Mouse (Mus musculus) ES-CJ7 (cell line): ENCODE measurements at regions not wholly inside any gene's neighbourhood (a gene's known extent, or its start where the extent isn't known, plus 50 kb on each side); places are given as distances from the start of the nearest gene placed in this dataset.

Experiments used
- DNase-seq: peaks from one replicate; pipeline ENCODE4 v3.0.0; 2011; ENCODE audit warnings: low read depth, low spot score

DNA sequence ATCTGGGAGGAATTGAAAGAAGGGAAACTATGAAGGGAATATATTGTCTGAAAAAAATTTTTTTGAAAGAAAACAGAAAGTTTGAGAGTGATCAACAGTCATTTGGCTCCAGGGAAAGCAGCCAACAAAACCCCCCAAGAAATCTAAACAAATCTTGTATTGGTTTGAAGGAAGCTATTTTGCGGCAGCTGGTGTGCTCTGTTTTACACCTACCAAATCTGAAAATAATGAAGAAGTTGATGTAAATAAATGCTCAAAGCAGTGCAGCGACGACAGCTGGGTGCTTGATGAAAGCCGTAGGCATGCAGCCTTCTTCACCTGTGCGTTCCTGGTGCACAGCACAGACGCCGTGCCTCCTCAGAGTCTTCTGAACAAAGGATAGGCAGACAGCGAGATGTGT is 488.2 kb downstream of the Tmem132b start:
- DNase-seq: no peak

GRCm38 (mm10) chr5:126023906-126024305 is 492.3 kb downstream of the Tmem132b start:
- no peak for DNase-seq

GRCm38 (mm10) chr5:126034846-126035245 is 503.3 kb downstream of the Tmem132b start:
- no peak for DNase-seq

- DNase-seq: no peak
Measured at GRCm38 (mm10) chr5:126036686-126037085, 505.1 kb downstream of the Tmem132b start.

DNA sequence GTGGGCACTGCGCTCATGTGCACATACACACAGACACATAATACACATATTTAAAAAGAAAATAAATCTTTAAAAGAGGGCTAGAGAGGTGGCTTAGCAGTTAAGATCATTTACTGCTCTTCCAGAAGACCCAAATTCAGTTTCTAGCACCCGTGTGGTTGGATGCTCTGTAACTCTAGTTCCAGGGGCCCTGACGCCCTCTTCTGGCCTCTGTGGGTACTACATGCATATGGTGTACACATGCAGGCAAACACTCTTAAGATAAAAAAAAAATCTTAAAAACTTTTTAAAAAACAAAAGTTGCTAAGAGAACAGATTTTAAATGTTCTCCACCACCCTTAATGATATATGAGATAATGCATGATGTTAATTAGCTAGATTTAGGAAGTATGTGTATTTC is 514.2 kb downstream of the Tmem132b start:
- DNase-seq: peak; percentile 60

DNA sequence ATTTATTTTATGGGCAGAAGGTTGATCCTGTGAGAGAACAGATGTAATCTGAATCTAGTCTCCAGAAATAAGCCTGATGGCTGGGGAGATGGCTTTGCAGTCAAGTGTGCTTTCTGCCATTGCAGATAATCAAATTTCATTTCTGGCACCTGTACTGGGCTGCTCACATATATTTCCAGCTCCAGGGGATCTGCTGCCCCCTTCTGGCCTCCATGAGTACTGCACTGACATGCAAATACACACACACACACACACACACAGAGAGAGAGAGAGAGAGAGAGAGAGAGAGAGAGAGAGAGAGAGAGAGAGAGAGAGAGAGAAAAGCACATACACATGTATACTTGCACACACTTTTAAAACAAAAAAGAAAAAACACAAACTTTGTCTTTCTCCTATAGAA is 532.1 kb downstream of the Tmem132b start:
- DNase-seq: no peak

- DNase-seq: peak; percentile 98
Measured at GRCm38 (mm10) chr5:126079281-126079838, 547.8 kb downstream of the Tmem132b start.

DNA sequence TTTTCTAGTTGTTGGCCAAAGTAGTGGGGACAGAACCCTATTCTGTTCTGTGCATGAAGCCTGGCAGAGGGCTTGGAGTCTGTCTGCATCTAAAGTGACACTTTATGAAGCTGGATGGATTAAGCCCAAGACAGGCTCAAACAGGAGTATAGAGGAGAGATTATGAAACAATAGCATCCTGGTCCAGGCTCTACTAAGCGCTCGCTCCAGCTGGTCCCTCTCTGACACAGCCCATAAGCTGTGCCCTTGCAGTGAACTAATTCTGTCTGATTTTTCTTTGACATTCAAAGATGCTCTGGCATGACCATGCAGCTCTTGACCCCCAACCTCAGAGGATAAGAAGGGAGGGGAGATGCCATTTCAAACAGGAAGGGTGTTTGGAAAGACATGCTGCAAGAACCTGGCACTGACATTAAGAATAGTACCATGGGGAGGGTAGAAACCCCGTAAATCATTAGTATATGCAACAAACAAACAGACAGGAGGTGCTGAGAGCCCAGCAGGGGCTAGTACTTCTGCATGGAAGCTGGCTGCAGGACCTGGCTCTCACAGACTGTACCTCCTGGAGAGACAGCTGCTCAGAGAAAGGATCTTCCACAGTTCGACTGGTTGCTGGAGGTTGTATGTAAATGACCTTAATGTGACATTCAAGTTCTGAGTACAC is 556.8 kb downstream of the Tmem132b start:
- DNase-seq: no peak

DNA sequence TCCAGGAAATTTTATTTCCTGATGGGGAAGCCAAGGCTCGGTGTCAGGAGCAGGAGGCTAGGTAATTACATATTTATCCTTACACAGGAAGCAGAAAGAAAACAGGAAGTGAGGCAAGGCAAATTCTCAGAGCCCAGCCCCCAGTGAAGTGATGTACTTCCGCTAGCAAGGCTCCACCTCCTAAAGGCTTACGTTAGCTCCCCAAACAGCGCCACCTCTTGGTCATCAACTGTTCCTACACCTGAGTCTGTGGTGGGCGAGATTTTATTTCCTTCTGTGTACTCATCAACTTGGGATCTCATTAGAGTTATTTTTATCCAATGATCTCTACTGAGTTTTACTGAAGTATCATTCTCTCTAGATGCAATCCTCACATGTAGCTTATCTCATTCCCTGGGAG is 561.6 kb downstream of the Tmem132b start:
- peak; percentile 69 for DNase-seq

- peak; percentile 28 for DNase-seq
Measured at GRCm38 (mm10) chr5:126096616-126097261, 565.2 kb downstream of the Tmem132b start.

DNA sequence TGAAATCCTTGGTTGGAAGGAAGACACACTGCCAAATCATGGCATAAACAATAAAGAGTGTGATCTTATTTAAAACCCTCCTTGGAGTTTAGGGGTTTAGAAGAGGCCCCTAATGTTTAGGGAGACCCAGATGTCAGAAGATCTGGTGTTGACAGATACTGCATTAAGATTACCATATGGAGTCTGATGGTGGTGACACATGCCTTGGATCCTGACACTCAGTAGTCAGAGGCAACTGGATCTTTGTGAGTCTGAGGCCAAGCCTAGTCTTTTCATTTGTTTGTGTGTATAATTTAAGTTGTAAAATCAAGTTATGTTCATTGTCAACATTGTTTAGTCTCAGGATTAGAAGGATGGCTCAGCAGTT is 565.7 kb downstream of the Tmem132b start:
- no peak for DNase-seq

- peak; percentile 58 for DNase-seq
Measured at GRCm38 (mm10) chr5:126098433-126098832, 566.9 kb downstream of the Tmem132b start.

- peak; percentile 14 for DNase-seq
Measured at GRCm38 (mm10) chr5:126099931-126100330, 568.4 kb downstream of the Tmem132b start.

GRCm38 (mm10) chr5:126104464-126104863 is 572.9 kb downstream of the Tmem132b start:
- peak; percentile 77 for DNase-seq

GRCm38 (mm10) chr5:126104883-126105282 is 573.3 kb downstream of the Tmem132b start:
- peak; percentile 93 for DNase-seq

DNA sequence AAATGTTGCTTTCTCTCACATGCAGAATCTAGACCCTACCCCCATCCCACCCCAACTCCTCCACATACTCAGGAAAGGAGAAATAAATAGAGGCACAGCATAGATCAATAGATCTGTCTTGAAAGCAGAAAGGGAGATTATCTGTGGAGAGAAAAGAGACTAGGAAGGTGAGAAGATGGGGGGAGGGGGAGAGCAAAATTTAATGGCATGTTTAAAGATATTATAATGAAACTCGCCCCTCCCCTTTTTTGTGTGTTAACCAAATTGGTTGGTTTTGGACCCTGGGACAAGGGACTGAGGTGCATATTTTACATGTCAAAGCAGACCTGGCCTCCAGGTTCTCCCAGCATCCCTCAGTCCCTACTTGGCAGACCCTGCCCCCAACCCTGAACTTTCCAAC is 573.9 kb downstream of the Tmem132b start:
- peak; percentile 57 for DNase-seq

DNA sequence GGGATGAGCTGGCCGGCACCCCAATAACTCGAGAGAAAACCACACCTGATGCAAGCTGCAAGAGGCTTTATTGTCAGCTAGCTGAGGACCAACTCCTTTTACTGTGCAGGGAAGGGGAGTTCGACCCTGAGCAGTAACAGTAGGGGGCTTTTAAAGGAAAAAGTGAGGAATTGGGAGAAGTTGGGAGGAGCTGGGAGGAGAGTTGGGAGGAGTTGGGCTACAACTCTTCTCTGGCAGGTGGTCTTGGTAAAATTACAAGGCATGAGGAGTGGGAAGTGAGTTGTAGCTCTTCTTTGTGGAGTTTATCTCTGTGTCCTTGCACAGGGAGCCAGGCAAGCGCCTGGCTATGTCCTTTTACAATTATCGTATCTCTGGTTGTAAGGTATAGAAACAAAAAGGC is 575.4 kb downstream of the Tmem132b start:
- no peak for DNase-seq

DNA sequence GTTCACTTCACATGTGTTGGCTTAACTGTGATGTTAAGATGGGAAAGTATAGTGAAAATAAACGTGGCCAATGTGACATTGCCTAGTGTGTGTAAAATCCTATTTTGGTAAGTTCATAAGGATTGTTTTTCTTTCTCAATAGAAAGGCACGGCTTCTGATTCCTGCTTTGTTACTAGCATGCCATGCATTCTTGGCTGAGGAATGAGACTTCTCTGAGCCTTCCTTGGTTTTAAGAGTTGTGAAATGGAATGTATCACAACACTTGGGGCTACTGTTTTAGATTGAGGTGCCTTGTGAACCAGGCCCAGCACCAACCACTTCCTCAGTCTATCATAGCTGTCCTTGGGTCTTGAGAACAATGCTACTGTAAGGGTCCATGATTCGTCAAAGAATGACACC is 577.3 kb downstream of the Tmem132b start:
- no peak for DNase-seq

- peak; percentile 74 for DNase-seq
Measured at GRCm38 (mm10) chr5:126117291-126117690, 585.7 kb downstream of the Tmem132b start.

DNA sequence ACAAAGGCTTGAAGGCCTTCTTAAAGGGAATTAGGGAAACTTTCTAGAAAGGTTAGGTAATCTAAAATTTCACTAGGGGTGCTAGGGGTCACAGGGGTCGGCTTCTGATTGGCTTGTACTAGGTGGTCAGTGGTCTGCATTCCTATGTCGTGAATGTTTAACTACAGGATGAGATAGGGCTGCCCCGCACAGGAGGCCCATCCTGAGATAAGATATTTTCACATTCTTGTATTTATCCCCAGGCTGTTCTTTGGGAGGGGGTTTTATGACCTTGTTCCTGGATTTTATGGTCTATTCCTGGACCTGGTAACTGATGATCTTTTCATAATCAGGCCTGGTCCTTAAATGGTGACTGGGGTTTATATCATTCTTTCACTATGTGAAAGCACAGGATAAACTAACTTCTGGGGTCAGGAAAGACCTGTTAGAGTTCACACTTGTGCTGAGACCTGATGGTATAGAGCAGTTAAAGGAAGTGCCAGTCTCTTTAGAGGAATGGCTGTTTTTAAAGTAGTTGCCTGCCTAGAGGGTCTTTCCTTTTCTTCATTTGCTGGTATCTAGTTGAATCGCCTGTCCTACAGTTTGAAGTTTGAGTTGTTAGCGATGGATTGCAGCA is 586.4 kb downstream of the Tmem132b start:
- DNase-seq: no peak

- DNase-seq: no peak
Measured at GRCm38 (mm10) chr5:126118731-126119130, 587.2 kb downstream of the Tmem132b start.

GRCm38 (mm10) chr5:126123216-126123615 is 591.6 kb downstream of the Tmem132b start:
- no peak for DNase-seq

DNA sequence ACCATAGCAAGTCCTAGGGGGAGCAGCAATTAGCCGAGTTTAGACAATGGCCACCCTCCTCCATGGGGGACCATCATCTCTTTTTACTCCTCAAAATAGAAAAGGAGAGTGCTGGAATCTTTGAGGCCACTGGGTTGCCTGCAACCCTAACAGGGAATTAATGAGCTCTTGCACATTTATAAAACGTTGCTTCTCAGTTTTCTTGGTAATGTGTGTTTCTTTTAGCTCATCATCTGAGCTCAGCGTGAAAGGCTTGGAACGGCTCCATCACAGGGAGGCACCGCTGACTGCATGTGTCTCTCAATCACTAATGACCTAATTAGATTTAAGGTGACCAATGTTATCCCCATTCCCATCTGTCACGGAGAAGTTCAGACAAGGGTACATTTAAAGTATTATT is 595.9 kb downstream of the Tmem132b start:
- DNase-seq: no peak
